Mouse (Mus musculus): ENCODE data around the gene Rpl19. TPM values are rescaled to one million over a fixed set of nuclear protein-coding genes. Genes with fewer than 3 reads are reported as not detected.

Gene Rpl19
- total and polyA plus RNA-seq, 2 experiments from 2014 or later = 462 to 673 TPM

DNA sequence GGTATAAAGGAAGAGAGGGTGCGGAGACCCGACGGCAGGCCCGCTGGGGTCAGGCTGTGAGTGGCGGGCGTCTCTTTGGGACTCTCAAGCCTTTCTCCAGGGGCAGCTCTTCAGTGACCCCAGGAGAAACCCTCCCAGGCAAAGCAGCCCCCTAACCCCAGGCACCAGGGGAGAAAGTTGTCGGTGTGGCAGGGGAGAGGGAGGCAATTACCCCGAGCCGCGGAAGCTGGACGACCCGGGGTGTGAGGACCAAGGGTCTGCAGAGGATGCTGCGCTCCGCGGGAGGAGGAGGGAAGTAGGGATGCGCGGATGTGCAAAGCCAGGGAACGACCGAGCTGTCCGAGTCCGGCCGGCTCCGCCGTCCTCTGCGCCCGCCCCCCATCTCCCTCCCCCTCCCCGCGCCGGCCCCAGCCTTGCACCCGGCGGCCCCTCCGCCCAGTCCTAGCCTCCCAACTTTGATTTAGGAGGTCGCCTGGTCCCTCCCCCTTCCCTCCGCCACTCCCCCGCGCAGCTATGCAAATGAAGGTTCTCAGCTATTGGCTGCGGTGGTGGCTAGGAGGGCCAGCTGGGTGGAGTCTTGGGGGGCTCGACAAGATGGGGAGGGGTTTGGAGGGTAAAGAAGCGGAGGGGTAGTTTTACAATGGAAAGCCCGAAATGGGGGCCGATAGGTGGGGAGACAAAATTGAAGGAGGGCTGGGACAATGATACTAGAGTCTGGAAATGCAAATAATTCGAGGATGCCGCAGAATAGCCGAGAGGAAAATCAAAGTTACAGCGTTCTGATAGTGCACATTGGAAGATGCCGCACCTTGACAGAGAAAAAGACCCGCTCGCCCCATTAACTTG, 26.7 kb downstream of the Rpl19 start, which contains the start of gene Stac2:
Stac2 (minus strand) TSS at position 474 of the 846 bp plus-strand sequence.
- no peak for TF ChIP-seq CTCF (IDR thresholded peaks at IDR 0.05; ENCODE audit: low read depth)
- peaks cover 12% of the 10 kb centered on the region; the same call in 1 of the 2 replicates for H3K27me3 ChIP-seq (ENCODE audit: insufficient read depth, low read length)
- H3K36me3 ChIP-seq (ENCODE audit: insufficient read depth, low read length) = no peaks in the 10 kb centered on the region
- peak; percentile 83 for DNase-seq (ENCODE audit: low spot score)
- peak within 1 kb of the TSS; percentile 42 for H3K4me3 ChIP-seq (ENCODE audit: low read length)
- peaks cover 6% of the 10 kb centered on the region; the same call in 1 of the 2 replicates for H3K4me1 ChIP-seq (ENCODE audit: insufficient read depth, low read length)
- WGBS = 1% methylated on average over 44 of the region's 48 CpGs
- H3K9me3 ChIP-seq (ENCODE audit: low read length) = no peaks in the 10 kb centered on the region
- peak within 1 kb of the TSS; percentile 68 for H3K4me2 ChIP-seq (ENCODE audit: low read depth, low read length)
- peak within 1 kb of the TSS; percentile 49 for H3K9ac ChIP-seq (replicated peaks; ENCODE audit: low read length)
- peak; percentile 80 for ATAC-seq
- H3K27ac ChIP-seq = no peak within 1 kb of the TSS; the same call in 1 of the 2 replicates

DNA sequence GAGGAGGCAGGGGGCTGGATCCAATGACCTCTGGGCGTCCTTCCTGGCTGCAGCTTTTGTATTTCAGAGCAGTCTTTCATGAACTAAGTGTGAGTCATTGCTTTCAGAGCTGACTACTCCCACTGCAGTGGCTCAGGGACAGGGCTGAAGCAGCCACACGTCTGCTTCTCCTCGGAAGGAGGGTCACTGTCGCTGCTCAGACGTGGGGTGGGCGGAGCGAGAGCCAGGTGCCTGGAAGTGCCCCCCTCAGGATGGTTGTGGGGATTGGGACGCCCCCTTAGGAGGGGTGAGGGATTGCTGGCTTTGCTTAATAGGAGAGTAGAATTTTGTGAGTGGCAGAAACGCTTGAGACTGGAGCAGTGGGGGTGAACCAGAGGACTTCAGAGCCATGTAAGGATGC, 31.0 kb downstream of the Rpl19 start:
- WGBS = 24% methylated on average over 9 of the region's 9 CpGs
- Histone ChIP-seq H3K9me3 (ENCODE audit: low read length) (no peaks in the 10 kb centered on the region), H3K36me3 (ENCODE audit: insufficient read depth, low read length) (no peaks in the 10 kb centered on the region), H3K27me3 (ENCODE audit: insufficient read depth, low read length) (0 out of 2 replicates have a peak, but pooled peaks cover 6% of the 10 kb centered on the region), H3K27ac (no peak overlapping the region), H3K9ac (replicated peaks; ENCODE audit: low read length) (no peak overlapping the region), H3K4me2 (ENCODE audit: low read depth, low read length) (no peak overlapping the region), H3K4me1 (ENCODE audit: insufficient read depth, low read length) (peaks cover 8% of the 10 kb centered on the region), H3K4me3 (ENCODE audit: low read length) (no peak overlapping the region)
- ATAC-seq (no peak), DNase-seq (ENCODE audit: low spot score) (no peak)
- TF ChIP-seq CTCF (IDR thresholded peaks at IDR 0.05; ENCODE audit: low read depth) = peak; percentile 8; the same call in 1 of the 2 replicates

DNA sequence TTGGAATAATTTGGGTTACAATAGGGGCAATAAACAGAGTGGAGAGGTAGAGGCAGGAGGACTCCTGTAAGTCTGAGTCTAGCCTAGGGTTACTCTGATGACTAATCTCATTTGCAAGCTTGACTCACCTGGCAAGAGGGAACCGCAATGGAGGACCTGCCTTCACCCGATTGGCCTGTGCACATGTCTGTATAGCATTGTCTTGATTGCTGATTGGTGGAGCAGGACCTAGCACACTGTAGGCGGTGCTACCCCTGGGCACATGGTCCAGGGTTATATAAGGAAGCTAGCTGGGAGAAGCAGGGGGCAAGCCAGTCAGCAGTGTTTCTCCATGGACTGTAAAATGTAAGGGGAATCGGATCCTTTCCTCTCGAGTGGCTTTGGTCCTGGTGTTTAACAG, 31.5 kb downstream of the Rpl19 start:
- ATAC-seq = peak; percentile 53; the same call in 1 of the 2 replicates
- no peaks in the 10 kb centered on the region for H3K36me3 ChIP-seq (ENCODE audit: insufficient read depth, low read length)
- H3K4me3 ChIP-seq (ENCODE audit: low read length) = no peak overlapping the region
- WGBS = 89% methylated on average over 5 of the region's 5 CpGs
- 0 out of 2 replicates have a peak, but pooled peaks cover under 1% of the 10 kb centered on the region for H3K27me3 ChIP-seq (ENCODE audit: insufficient read depth, low read length)
- no peak overlapping the region for H3K9ac ChIP-seq (replicated peaks; ENCODE audit: low read length)
- DNase-seq (ENCODE audit: low spot score) = no peak
- no peak overlapping the region for H3K4me2 ChIP-seq (ENCODE audit: low read depth, low read length)
- H3K4me1 ChIP-seq (ENCODE audit: insufficient read depth, low read length) = peaks cover 8% of the 10 kb centered on the region
- H3K9me3 ChIP-seq (ENCODE audit: low read length) = no peaks in the 10 kb centered on the region
- H3K27ac ChIP-seq = no peak overlapping the region
- no peak for TF ChIP-seq CTCF (IDR thresholded peaks at IDR 0.05; ENCODE audit: low read depth)

DNA sequence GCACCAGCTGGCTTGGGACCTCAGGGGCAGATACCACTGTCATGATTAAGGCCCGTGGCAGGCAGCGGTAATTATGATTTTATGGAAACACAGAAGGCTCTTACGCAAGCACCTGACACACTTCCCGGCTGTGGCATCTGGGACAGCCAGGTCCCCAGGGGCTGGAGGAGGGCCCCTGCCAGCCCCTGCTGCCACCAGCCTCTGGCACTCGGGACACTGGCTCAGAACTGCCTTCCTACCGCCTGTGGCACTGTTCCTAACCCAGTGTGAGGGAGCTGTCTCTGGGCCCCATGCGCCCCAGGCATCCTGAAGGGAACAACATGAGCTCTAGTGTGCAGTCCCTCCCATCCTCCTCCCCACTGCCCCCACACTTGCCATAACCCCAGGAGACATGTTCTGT, 33.2 kb downstream of the Rpl19 start:
- Histone ChIP-seq H3K4me3 (ENCODE audit: low read length) (no peak overlapping the region), H3K4me1 (ENCODE audit: insufficient read depth, low read length) (peaks cover 8% of the 10 kb centered on the region), H3K27me3 (ENCODE audit: insufficient read depth, low read length) (no peaks in the 10 kb centered on the region), H3K4me2 (ENCODE audit: low read depth, low read length) (no peak overlapping the region), H3K36me3 (ENCODE audit: insufficient read depth, low read length) (no peaks in the 10 kb centered on the region), H3K9me3 (ENCODE audit: low read length) (no peaks in the 10 kb centered on the region), H3K27ac (no peak overlapping the region), H3K9ac (replicated peaks; ENCODE audit: low read length) (no peak overlapping the region)
- ATAC-seq (peak; percentile 22; the same call in 1 of the 2 replicates), DNase-seq (ENCODE audit: low spot score) (no peak)
- TF ChIP-seq CTCF (IDR thresholded peaks at IDR 0.05; ENCODE audit: low read depth) = no peak
- WGBS = 35% methylated on average over 7 of the region's 7 CpGs

DNA sequence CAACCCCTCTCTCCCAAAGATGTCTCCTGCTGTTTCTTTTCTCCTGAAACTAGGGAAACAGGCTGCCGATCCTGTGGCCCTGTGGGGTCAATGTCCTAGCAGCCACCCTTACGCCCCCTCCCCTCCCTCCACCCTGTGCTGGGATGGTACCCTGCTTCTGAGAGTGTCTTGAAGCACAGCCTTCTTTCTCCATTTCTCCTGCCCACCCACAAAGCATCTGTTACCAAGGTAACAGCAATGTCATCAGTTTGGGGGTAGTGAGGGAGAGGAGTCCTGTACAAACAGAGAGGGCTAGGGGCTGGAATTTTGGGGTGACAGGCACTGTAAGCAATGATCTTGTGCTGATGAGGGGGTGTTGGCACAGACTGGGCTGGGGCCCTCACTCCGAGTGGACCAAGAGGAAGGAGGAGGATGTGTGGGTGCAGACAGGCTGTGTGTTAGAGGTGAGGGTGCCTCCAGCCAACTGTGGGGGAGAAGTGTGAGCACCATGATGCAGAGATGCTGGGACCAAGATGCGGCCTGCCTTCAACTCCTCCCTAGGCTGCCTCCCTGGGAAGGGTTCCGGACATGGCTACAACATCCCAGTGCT, 33.7 kb downstream of the Rpl19 start:
- ATAC-seq = no peak

DNA sequence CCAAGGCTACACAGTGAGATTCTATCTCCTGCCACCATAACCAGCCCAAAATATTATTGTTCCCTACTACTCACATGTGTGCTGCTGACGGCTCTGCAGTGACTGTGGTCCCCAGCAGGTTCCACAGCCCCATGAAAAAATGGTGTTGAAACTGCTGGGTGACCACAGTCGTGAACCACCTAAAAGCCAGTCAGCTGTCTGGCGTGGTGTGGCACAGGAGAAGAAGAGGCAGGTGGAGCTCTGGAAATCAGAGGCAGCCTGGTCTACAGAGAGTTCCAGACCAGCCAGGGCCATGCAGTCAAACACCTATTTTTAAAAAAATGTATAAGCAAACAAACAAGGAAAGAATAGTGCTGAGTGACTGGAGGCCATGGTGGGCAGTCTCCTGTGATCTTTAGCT, 34.9 kb downstream of the Rpl19 start:
- no peak for TF ChIP-seq CTCF (IDR thresholded peaks at IDR 0.05; ENCODE audit: low read depth)
- Histone ChIP-seq H3K4me1 (ENCODE audit: insufficient read depth, low read length) (peaks cover 8% of the 10 kb centered on the region), H3K27ac (no peak overlapping the region), H3K9me3 (ENCODE audit: low read length) (no peaks in the 10 kb centered on the region), H3K4me2 (ENCODE audit: low read depth, low read length) (no peak overlapping the region), H3K27me3 (ENCODE audit: insufficient read depth, low read length) (no peaks in the 10 kb centered on the region), H3K4me3 (ENCODE audit: low read length) (no peak overlapping the region), H3K36me3 (ENCODE audit: insufficient read depth, low read length) (no peaks in the 10 kb centered on the region), H3K9ac (replicated peaks; ENCODE audit: low read length) (no peak overlapping the region)
- 82% methylated on average over 3 of the region's 3 CpGs for WGBS
- ATAC-seq (no peak), DNase-seq (ENCODE audit: low spot score) (no peak)

More for the DNA sequence above, 33.7 kb downstream of the Rpl19 start:
- Histone ChIP-seq H3K27me3 (ENCODE audit: insufficient read depth, low read length) (no peaks in the 10 kb centered on the region), H3K36me3 (ENCODE audit: insufficient read depth, low read length) (no peaks in the 10 kb centered on the region), H3K9me3 (ENCODE audit: low read length) (no peaks in the 10 kb centered on the region), H3K9ac (replicated peaks; ENCODE audit: low read length) (no peak overlapping the region), H3K4me3 (ENCODE audit: low read length) (no peak overlapping the region), H3K4me2 (ENCODE audit: low read depth, low read length) (no peak overlapping the region), H3K27ac (no peak overlapping the region), H3K4me1 (ENCODE audit: insufficient read depth, low read length) (peaks cover 8% of the 10 kb centered on the region)
- DNase-seq (ENCODE audit: low spot score) = no peak
- 67% methylated on average over 5 of the region's 5 CpGs for WGBS
- no peak for TF ChIP-seq CTCF (IDR thresholded peaks at IDR 0.05; ENCODE audit: low read depth)

Measured in hindbrain, postnatal 0 days (tissue).